19 mouse cellular contexts compared by ENCODE assay signal in the genomic region with DNA sequence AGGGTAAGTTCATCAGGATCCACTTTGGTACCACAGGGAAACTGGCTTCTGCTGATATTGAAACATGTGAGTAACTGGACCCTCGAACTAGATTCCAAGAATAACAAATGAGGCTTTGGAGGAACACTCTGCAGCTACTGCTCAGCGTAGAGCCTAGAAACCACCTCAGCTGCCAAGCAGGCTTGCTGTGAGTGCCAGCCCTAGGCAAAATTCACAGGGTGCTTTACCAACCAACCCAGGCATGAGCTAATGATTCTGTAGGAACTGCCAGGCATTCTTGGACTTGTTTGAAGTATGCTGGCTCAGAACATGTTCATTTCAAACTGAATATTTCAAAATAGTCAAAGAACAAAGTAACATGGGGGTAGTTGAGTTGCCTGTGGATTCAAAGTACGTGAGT. TPM values are rescaled to one million over a fixed set of nuclear protein-coding genes. Genes with fewer than 3 reads are reported as not detected.
A peak's percentile ranks its signal among the peaks of the same experiment; 100 is the strongest.
DNase-seq lines count a peak whose midpoint lies in the region; ATAC-seq and TF ChIP-seq lines count a peak whose summit lies in the region.
"Had no signal": no experiment of that assay in that cellular context is flagged by ENCODE, and none has a peak within 500 bp of the region (broad histone marks: within the 10 kb centered on the region; RNA-seq: fewer than 3 reads in every experiment).

No protein-coding gene starts in this region.

- H3K36me3 ChIP-seq in hindbrain, embryonic 12.5 days: no peaks in the 10 kb centered on the region
- H3K36me3 ChIP-seq: heart, embryonic 10.5 days; kidney, embryonic 15.5 days; liver, embryonic 13.5 days; neural tube, embryonic 15.5 days had no signal

- 75% methylated on average over 3 of the region's 3 CpGs for WGBS in hindbrain, embryonic 12.5 days

- ATAC-seq in hindbrain, embryonic 12.5 days (ENCODE audit: low FRiP score): no peak
- ATAC-seq: lung, postnatal 0 days; Patski had no signal

- no peak overlapping the region for H3K9ac ChIP-seq in hindbrain, embryonic 12.5 days
- H3K9ac ChIP-seq: kidney, embryonic 15.5 days; liver, embryonic 13.5 days; neural tube, embryonic 15.5 days had no signal

- peak; percentile 10 for DNase-seq in adrenal gland, postnatal 10 days
- no peak for DNase-seq in adrenal gland, postnatal 4 days (ENCODE audit: low spot score in 2 of 2)
- DNase-seq in gastrocnemius, adult 2 months: peak; percentile 68
- no peak for DNase-seq in gastrocnemius, postnatal 4 days (ENCODE audit: low spot score in 2 of 2)
- DNase-seq in left cerebral cortex, postnatal 25 days (ENCODE audit: low spot score in 2 of 2): peak; percentile 13 to 50
- DNase-seq in left cerebral cortex, adult 18-20 months (ENCODE audit: low spot score in 2 of 2): no peak
- DNase-seq in fibroblast of lung, adult 2 months (ENCODE audit: low read depth): peak; percentile 9
- DNase-seq: liver, embryonic 13.5 days; retina, postnatal 1 day; thymus, postnatal 25 days had no signal

- intact Hi-C loops in gastrocnemius, adult 2 months (cut with DNase I): loop anchor here (5.0 kb wide), 1 partner anchor 57 kb away; no protein-coding TSS in a partner anchor
- intact Hi-C loops in left cerebral cortex, postnatal 25 days (cut with DNase I): no loop called here

- no peaks in the 10 kb centered on the region for H3K4me1 ChIP-seq in hindbrain, embryonic 12.5 days
- H3K4me1 ChIP-seq: kidney, embryonic 15.5 days; liver, embryonic 13.5 days; neural tube, embryonic 15.5 days had no signal

- H3K4me3 ChIP-seq in gastrocnemius, adult 2 months: peak overlapping the region; percentile 19; the same call in 1 of the 2 replicates
- no peak overlapping the region for H3K4me3 ChIP-seq in hindbrain, embryonic 12.5 days
- H3K4me3 ChIP-seq: heart, embryonic 10.5 days; kidney, embryonic 15.5 days; liver, embryonic 13.5 days; neural tube, embryonic 15.5 days had no signal

- no peaks in the 10 kb centered on the region for H3K9me3 ChIP-seq in hindbrain, embryonic 12.5 days (replicated peaks)
- H3K9me3 ChIP-seq: heart, embryonic 10.5 days; kidney, embryonic 15.5 days; liver, embryonic 13.5 days; neural tube, embryonic 15.5 days had no signal

- no peak overlapping the region for H3K4me2 ChIP-seq in hindbrain, embryonic 12.5 days (replicated peaks)
- H3K4me2 ChIP-seq: kidney, embryonic 15.5 days; liver, embryonic 13.5 days; neural tube, embryonic 15.5 days had no signal

- H3K27ac ChIP-seq in gastrocnemius, adult 2 months: peak overlapping the region; percentile 76
- no peak overlapping the region for H3K27ac ChIP-seq in hindbrain, embryonic 12.5 days
- H3K27ac ChIP-seq: heart, embryonic 10.5 days; kidney, embryonic 15.5 days; liver, embryonic 13.5 days; neural tube, embryonic 15.5 days had no signal

- no peak for TF ChIP-seq CTCF in gastrocnemius, adult 2 months (IDR thresholded peaks at IDR 0.05)

- H3K27me3 ChIP-seq in hindbrain, embryonic 12.5 days: no peaks in the 10 kb centered on the region
- H3K27me3 ChIP-seq: kidney, embryonic 15.5 days; liver, embryonic 13.5 days; neural tube, embryonic 15.5 days had no signal

RNA-seq across cellular contexts. Expression of a gene that starts 4.9 kb away (rescaled TPM):
- total RNA-seq in adrenal gland, postnatal 10 days (2021): 100 to 1,000 TPM; 152 to 834 TPM
- total RNA-seq in adrenal gland, postnatal 4 days (2021): 10 to 100 TPM; 35.6 to 60.0 TPM
- total RNA-seq in gastrocnemius, adult 2 months (2021): 1,000 to 10,000 TPM; 1,466 to 5,880 TPM
- total RNA-seq in gastrocnemius, postnatal 4 days (2021): 100 to 1,000 TPM; 613 to 684 TPM
- total RNA-seq in left cerebral cortex, postnatal 25 days (2021): under 1 TPM; 0.09 to 0.25 TPM
- under 1 TPM; 0.28 to 0.37 TPM for total RNA-seq in left cerebral cortex, adult 18-20 months (2021)
- 0.10 TPM in 1 of 2 replicates, not detected in the other for polyA plus RNA-seq in hindbrain, embryonic 12.5 days (2016; fragmentation: Nextera tagmentation; extraction: Ambion mirVana)
- total RNA-seq: heart, postnatal 25 days; megakaryocyte-erythroid progenitor cell, adult 5-6 weeks had no signal
- polyA plus RNA-seq: lung, postnatal 0 days; Patski had no signal

RNA-seq across cellular contexts. Expression of a gene that starts 33.1 kb away (rescaled TPM):
- 100 to 1,000 TPM in 1 of 2 experiments, 10 to 100 TPM in 1; 28.5 to 148 TPM for total RNA-seq in adrenal gland, postnatal 10 days (2021)
- total RNA-seq in adrenal gland, postnatal 4 days (2021): 10 to 100 TPM in 1 of 2 experiments, 1 to 10 TPM in 1; 5.7 to 12.7 TPM
- total RNA-seq in gastrocnemius, adult 2 months (2021): over 10,000 TPM; 14,648 to 28,741 TPM
- 1,000 to 10,000 TPM; 1,762 to 2,018 TPM for total RNA-seq in gastrocnemius, postnatal 4 days (2021)
- total RNA-seq in left cerebral cortex, postnatal 25 days (2021): under 1 TPM; 0.21 to 0.25 TPM
- under 1 TPM; 0.28 to 0.30 TPM for total RNA-seq in left cerebral cortex, adult 18-20 months (2021)
- 0.18 TPM in 1 of 2 replicates, not detected in the other for polyA plus RNA-seq in hindbrain, embryonic 12.5 days (2016; fragmentation: Nextera tagmentation; extraction: Ambion mirVana)
- total RNA-seq: megakaryocyte-erythroid progenitor cell, adult 5-6 weeks had no signal
- polyA plus RNA-seq: heart, embryonic 10.5 days; kidney, embryonic 15.5 days; liver, embryonic 13.5 days; lung, postnatal 0 days; neural tube, embryonic 15.5 days; Patski; stomach, embryonic 14.5 days had no signal

RNA-seq across cellular contexts. Expression of a gene that starts 33.9 kb away (rescaled TPM):
- total RNA-seq in adrenal gland, postnatal 10 days (2021): 100 to 1,000 TPM in 1 of 2 experiments, 10 to 100 TPM in 1; 42.9 to 267 TPM
- total RNA-seq in adrenal gland, postnatal 4 days (2021): 10 to 100 TPM in 1 of 2 experiments, 1 to 10 TPM in 1; 6.4 to 35.1 TPM
- 1,000 to 10,000 TPM; 1,238 to 3,712 TPM for total RNA-seq in gastrocnemius, adult 2 months (2021)
- total RNA-seq in gastrocnemius, postnatal 4 days (2021): 100 to 1,000 TPM; 229 to 257 TPM
- total RNA-seq in left cerebral cortex, postnatal 25 days (2021): under 1 TPM; 0.50 to 0.57 TPM
- under 1 TPM; 0.82 to 0.93 TPM for total RNA-seq in left cerebral cortex, adult 18-20 months (2021)
- 0.05 TPM in 1 of 2 replicates, not detected in the other for polyA plus RNA-seq in hindbrain, embryonic 12.5 days (2016; fragmentation: Nextera tagmentation; extraction: Ambion mirVana)
- total RNA-seq: heart, postnatal 25 days; megakaryocyte-erythroid progenitor cell, adult 5-6 weeks had no signal
- polyA plus RNA-seq: heart, embryonic 10.5 days; kidney, embryonic 15.5 days; liver, embryonic 13.5 days; lung, postnatal 0 days; Patski; stomach, embryonic 14.5 days had no signal

Comparison
In these comparisons a context has a peak if more than half of its experiments do, and no peak if none do; other contexts are left out.
1. DNase-seq: peak in adrenal gland, postnatal 10 days (single experiment), gastrocnemius, adult 2 months (single experiment), left cerebral cortex, postnatal 25 days (2 of 2) and fibroblast of lung, adult 2 months (single experiment); none in adrenal gland, postnatal 4 days (0 of 2), gastrocnemius, postnatal 4 days (0 of 2) and left cerebral cortex, adult 18-20 months (0 of 2).
2. RNA of a gene that starts 33.9 kb away (total RNA-seq): 1,238 to 3,712 TPM in gastrocnemius, adult 2 months; 42.9 to 267 TPM in adrenal gland, postnatal 10 days, 229 to 257 TPM in gastrocnemius, postnatal 4 days, 6.4 to 35.1 TPM in adrenal gland, postnatal 4 days, 0.82 to 0.93 TPM in left cerebral cortex, adult 18-20 months and 0.50 to 0.57 TPM in left cerebral cortex, postnatal 25 days; every median in the first group is over 4 times any median in the second.
3. RNA of a gene that starts 4.9 kb away (total RNA-seq): 1,466 to 5,880 TPM in gastrocnemius, adult 2 months, 152 to 834 TPM in adrenal gland, postnatal 10 days, 613 to 684 TPM in gastrocnemius, postnatal 4 days and 35.6 to 60.0 TPM in adrenal gland, postnatal 4 days; 0.28 to 0.37 TPM in left cerebral cortex, adult 18-20 months and 0.09 to 0.25 TPM in left cerebral cortex, postnatal 25 days; every median in the first group is over 10 times any median in the second.
4. RNA of a gene that starts 33.1 kb away (total RNA-seq): 14,648 to 28,741 TPM in gastrocnemius, adult 2 months and 1,762 to 2,018 TPM in gastrocnemius, postnatal 4 days; 28.5 to 148 TPM in adrenal gland, postnatal 10 days, 5.7 to 12.7 TPM in adrenal gland, postnatal 4 days, 0.28 to 0.30 TPM in left cerebral cortex, adult 18-20 months and 0.21 to 0.25 TPM in left cerebral cortex, postnatal 25 days; every median in the first group is over 10 times any median in the second.